Mouse (Mus musculus) heart, postnatal 0 days (tissue): ENCODE data around the gene Gpr1.

ENCODE experiments used
- CTCF ChIP-seq: IDR thresholded peaks from 2 replicates; pipeline ENCODE4 v1.5.1; 2016; ENCODE audit warnings: antibody characterized with exemption, control low read depth, low read depth
- EP300 ChIP-seq: IDR thresholded peaks from 2 replicates; pipeline ENCODE4 v1.6.1; 2016; ENCODE audit warnings: antibody characterized with exemption, low read depth

GRCm38 (mm10) chr1:63134530-63134929 lies 79.8 kb downstream of the Gpr1 start:
- TF ChIP-seq CTCF, result no peak
- TF ChIP-seq EP300, result no peak
